ENCODE assay signal across 10 mouse cellular contexts in the genomic region with DNA sequence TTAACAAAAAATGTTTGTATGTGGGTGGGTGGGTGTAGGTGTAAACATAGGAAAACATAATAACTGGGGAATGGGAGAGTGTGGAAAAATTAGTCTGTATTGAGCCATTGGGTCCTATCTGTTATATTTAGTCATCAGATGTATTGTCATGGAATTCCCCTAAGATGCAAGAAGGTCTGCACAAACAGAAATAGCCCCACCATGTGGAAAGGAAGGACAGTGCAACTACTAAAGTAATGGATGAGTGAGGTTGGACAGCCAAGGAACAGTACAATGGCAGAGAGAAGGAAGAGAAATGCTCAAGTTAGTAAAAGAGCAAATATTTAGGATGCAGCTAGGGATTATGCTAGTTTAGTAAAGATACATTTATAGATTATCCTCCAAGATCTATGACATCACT. TPM values are rescaled to one million over a fixed set of nuclear protein-coding genes. Genes with fewer than 3 reads are reported as not detected.
A peak's percentile ranks its signal among the peaks of the same experiment; 100 is the strongest.
DNase-seq lines count a peak whose midpoint lies in the region; TF ChIP-seq lines count a peak whose summit lies in the region.
"Had no signal": no experiment of that assay in that cellular context is flagged by ENCODE, and none has a peak within 500 bp of the region (broad histone marks: within the 10 kb centered on the region; RNA-seq: fewer than 3 reads in every experiment).

No protein-coding gene starts in this region.

- H3K4me3 ChIP-seq in CH12.LX (replicated peaks in 1 of 3; ENCODE audit: low read depth in 2 of 3, low read length in 2 of 3, poor library complexity in 1 of 3) = no peak overlapping the region
- H3K4me3 ChIP-seq in limb, embryonic 10.5 days = no peak overlapping the region
- H3K4me3 ChIP-seq: midbrain, embryonic 12.5 days had no signal

- H3K27ac ChIP-seq in CH12.LX (ENCODE audit: insufficient read depth, low read depth) = peak overlapping the region; percentile 76; the same call in 1 of the 2 replicates
- H3K27ac ChIP-seq in limb, embryonic 10.5 days = no peak overlapping the region
- H3K27ac ChIP-seq: midbrain, embryonic 12.5 days had no signal

- H3K9me3 ChIP-seq in CH12.LX (replicated peaks; ENCODE audit: low read length) = no peaks in the 10 kb centered on the region
- H3K9me3 ChIP-seq in limb, embryonic 10.5 days (replicated peaks) = no peaks in the 10 kb centered on the region
- H3K9me3 ChIP-seq: midbrain, embryonic 12.5 days had no signal

- TF ChIP-seq CTCF in CH12.LX (conservative IDR thresholded peaks at IDR 0.05 in 1 of 2, IDR thresholded peaks at IDR 0.05 in 1 of 2; ENCODE audit: low read depth in 2 of 2, low read length in 2 of 2) = peak; percentile 62 to 75

- in situ Hi-C loops in CH12.LX (cut with MboI; ENCODE audit: low pct_ligation_motif_present, low pct_unique_long_range_greater_than_20kb, low sequenced_read_pairs) = no loop called here

- H3K36me3 ChIP-seq in CH12.LX (replicated peaks in 1 of 2; ENCODE audit: control insufficient read depth in 1 of 2, insufficient read depth in 1 of 2, low read length in 1 of 2) = peaks cover 71 to 97% of the 10 kb centered on the region in 2 experiments
- peaks cover 100% of the 10 kb centered on the region for H3K36me3 ChIP-seq in limb, embryonic 10.5 days

- DNase-seq in kidney, adult 9 months = peak; percentile 18
- DNase-seq in kidney, postnatal 10 days = no peak
- DNase-seq in CH12.LX (ENCODE audit: extremely low read depth) (peak; percentile 63), NIH3T3 (ENCODE audit: low read depth) (peak; percentile 61)
- peak; percentile 59 for DNase-seq in induced T-regulatory cell, adult 2 months (ENCODE audit: low read depth)
- no peak for DNase-seq in urinary bladder, postnatal 10 days (ENCODE audit: low spot score)
- no peak for DNase-seq in limb, embryonic 10.5 days (ENCODE audit: low spot score)
- no peak for DNase-seq in thymus, postnatal 36 days
- DNase-seq: spleen, adult 18-20 months had no signal

- H3K4me1 ChIP-seq in CH12.LX (ENCODE audit: control insufficient read depth in 1 of 2, insufficient read depth in 2 of 2) = peaks cover 14 to 34% of the 10 kb centered on the region in 2 experiments; a peak in 3 of 4 replicates
- H3K4me1 ChIP-seq in limb, embryonic 10.5 days = no peaks in the 10 kb centered on the region
- H3K4me1 ChIP-seq: midbrain, embryonic 12.5 days had no signal

- dilution Hi-C loops in CH12.LX (cut with MboI; ENCODE audit: extremely low pct_ligation_motif_present, extremely low pct_unique_long_range_greater_than_20kb, low sequenced_read_pairs) = no loop called here

- TF ChIP-seq RAD21 in CH12.LX (IDR thresholded peaks at IDR 0.05; ENCODE audit: low read depth, low read length) = peak; percentile 38

- TF ChIP-seq EP300 in CH12.LX (IDR thresholded peaks at IDR 0.05; ENCODE audit: low read length) = no peak

- no peaks in the 10 kb centered on the region for H3K27me3 ChIP-seq in CH12.LX (replicated peaks)
- H3K27me3 ChIP-seq in limb, embryonic 10.5 days (ENCODE audit: low read depth, poor library complexity, severe bottlenecking) = no peaks in the 10 kb centered on the region
- H3K27me3 ChIP-seq: midbrain, embryonic 12.5 days had no signal

- no peak overlapping the region for H3K9ac ChIP-seq in CH12.LX (ENCODE audit: insufficient read depth, low read depth)
- H3K9ac ChIP-seq: midbrain, embryonic 12.5 days had no signal

- no peak for TF ChIP-seq POLR2A in CH12.LX (IDR thresholded peaks at IDR 0.05; ENCODE audit: low read depth, low read length)

- H3K79me2 ChIP-seq in CH12.LX (replicated peaks; ENCODE audit: control insufficient read depth, extremely low read depth, insufficient read depth, poor library complexity, severe bottlenecking) = peaks cover 3% of the 10 kb centered on the region; the same call in 1 of the 2 replicates

- H3K4me2 ChIP-seq in CH12.LX (ENCODE audit: insufficient read depth, low read depth, poor library complexity, severe bottlenecking) = no peak overlapping the region
- H3K4me2 ChIP-seq: midbrain, embryonic 12.5 days had no signal

TF ChIP-seq in CH12.LX, 34 proteins besides CTCF, POLR2A, EP300 and RAD21:
- TF ChIP-seq JUN (IDR thresholded peaks at IDR 0.05; ENCODE audit: insufficient read depth, low read depth, low read length) = no peak
- TF ChIP-seq MAZ (IDR thresholded peaks at IDR 0.05; ENCODE audit: low read depth, low read length) = 0 out of 2 replicates have a peak, but pooled peaks have one; percentile 8
- peak; percentile 27; the same call in 1 of the 2 replicates for TF ChIP-seq SMC3 (IDR thresholded peaks at IDR 0.05; ENCODE audit: low read depth, low read length)
- no peak for TF ChIP-seq ZNF384 (IDR thresholded peaks at IDR 0.05; ENCODE audit: low read depth, low read length)
- no peak for TF ChIP-seq MEF2A (IDR thresholded peaks at IDR 0.05; ENCODE audit: borderline replicate concordance, low read depth, low read length)
- TF ChIP-seq ZKSCAN1 (IDR thresholded peaks at IDR 0.05; ENCODE audit: borderline replicate concordance, low read depth, low read length) = no peak

RNA-seq across cellular contexts. Expression of a gene that starts 33.4 kb away (rescaled TPM):
- 47.0 and 55.1 TPM in 2 replicates for total RNA-seq in CH12.LX (2012; rRNA removed)
- 73.2 and 73.8 TPM in 2 replicates for total RNA-seq in CH12.LX (2014; rRNA removed)
- polyA plus RNA-seq in CH12.LX (2012; ENCODE audit: insufficient read length, low read depth) = 81.1 and 84.0 TPM in 2 replicates
- 29.9 and 39.5 TPM in 2 replicates for polyA plus RNA-seq in limb, embryonic 10.5 days (2016; fragmentation: Nextera tagmentation; extraction: Ambion mirVana)

RNA-seq across cellular contexts. Expression of a gene that starts 35.3 kb away (rescaled TPM):
- total RNA-seq in CH12.LX (2012; rRNA removed) = 2.0 and 2.2 TPM in 2 replicates
- 1.2 TPM in 2 replicates for total RNA-seq in CH12.LX (2014; rRNA removed)
- polyA plus RNA-seq in CH12.LX (2012; ENCODE audit: insufficient read length, low read depth) = 1.3 and 2.3 TPM in 2 replicates
- polyA plus RNA-seq in limb, embryonic 10.5 days (2016; fragmentation: Nextera tagmentation; extraction: Ambion mirVana) = 3.6 and 6.1 TPM in 2 replicates

Comparison
In these comparisons a context has a peak if more than half of its experiments do, and no peak if none do; other contexts are left out.
1. DNase-seq: peak in kidney, adult 9 months (single experiment), CH12.LX (single experiment), NIH3T3 (single experiment) and induced T-regulatory cell, adult 2 months (single experiment); none in kidney, postnatal 10 days (single experiment), urinary bladder, postnatal 10 days (single experiment), limb, embryonic 10.5 days (single experiment) and thymus, postnatal 36 days (0 of 2).